ENCODE assay signal across 12 mouse cellular contexts in the genomic region with DNA sequence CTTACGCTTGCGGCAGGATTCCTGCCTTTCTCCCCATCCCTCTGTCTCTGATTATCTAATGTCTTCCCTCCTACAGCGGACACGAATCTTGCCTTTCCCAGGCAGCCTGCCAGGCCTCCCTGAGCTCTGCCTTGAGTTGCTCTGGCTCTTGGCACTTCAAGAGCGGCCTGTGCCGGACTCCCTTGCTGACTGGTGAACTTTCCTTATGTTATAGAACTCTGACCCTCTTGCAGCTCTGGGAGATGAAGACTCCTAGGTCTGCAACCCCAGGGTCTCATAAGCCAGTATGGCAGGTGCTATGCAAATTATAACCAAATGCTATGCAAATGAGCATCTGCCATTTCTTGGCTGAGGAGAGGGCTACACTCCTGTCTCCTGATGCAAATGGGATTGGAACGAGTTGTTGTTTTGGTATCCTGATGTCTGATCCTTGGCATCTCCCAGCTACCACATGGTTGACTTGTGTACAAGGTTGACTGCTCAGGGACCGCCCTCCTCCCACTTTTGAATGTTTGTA. TPM values are rescaled to one million over a fixed set of nuclear protein-coding genes. Genes with fewer than 3 reads are reported as not detected.
DNase-seq lines count a peak whose midpoint lies in the region; ATAC-seq and TF ChIP-seq lines count a peak whose summit lies in the region.
"Had no signal": no experiment of that assay in that cellular context is flagged by ENCODE, and none has a peak within 500 bp of the region (broad histone marks: within the 10 kb centered on the region; RNA-seq: fewer than 3 reads in every experiment).

No protein-coding gene starts in this region.

- no peaks in the 10 kb centered on the region for H3K4me1 ChIP-seq in lung, postnatal 0 days (ENCODE audit: insufficient read depth, low read depth, low read length)

- ATAC-seq in lung, postnatal 0 days: no peak

- H3K27ac ChIP-seq in gastrocnemius, adult 2 months: peak overlapping the region; percentile 32
- peak overlapping the region; percentile 86 for H3K27ac ChIP-seq in layer of hippocampus, adult 2 months
- no peak overlapping the region for H3K27ac ChIP-seq in lung, postnatal 0 days (ENCODE audit: low read length)
- H3K27ac ChIP-seq: liver, embryonic 15.5 days; midbrain, embryonic 12.5 days had no signal

- H3K36me3 ChIP-seq in lung, postnatal 0 days (ENCODE audit: insufficient read depth, low read length): no peaks in the 10 kb centered on the region
- H3K36me3 ChIP-seq: liver, embryonic 15.5 days; midbrain, embryonic 12.5 days had no signal

- no peak for TF ChIP-seq EP300 in lung, postnatal 0 days (IDR thresholded peaks at IDR 0.05)

- DNase-seq in gastrocnemius, adult 2 months: peak; percentile 63
- no peak for DNase-seq in gastrocnemius, postnatal 36 days
- peak; percentile 63 to 80 for DNase-seq in cerebellum, postnatal 25 days
- peak in 1 of 2 experiments; percentile 63 for DNase-seq in layer of hippocampus, adult 2 months (ENCODE audit: low spot score in 2 of 2)
- peak; percentile 85 for DNase-seq in right cerebral cortex, adult 18-20 months
- DNase-seq in kidney, postnatal 25 days: no peak
- no peak for DNase-seq in lung, postnatal 36 days
- no peak for DNase-seq in lung, postnatal 0 days (ENCODE audit: low spot score)
- DNase-seq: kidney, postnatal 14 days had no signal

- no peak overlapping the region for H3K4me3 ChIP-seq in gastrocnemius, adult 2 months
- no peak overlapping the region for H3K4me3 ChIP-seq in layer of hippocampus, adult 2 months
- no peak overlapping the region for H3K4me3 ChIP-seq in lung, postnatal 0 days (ENCODE audit: low read depth, low read length)
- H3K4me3 ChIP-seq: liver, embryonic 15.5 days; midbrain, embryonic 12.5 days had no signal

- no peak overlapping the region for H3K4me2 ChIP-seq in lung, postnatal 0 days (replicated peaks; ENCODE audit: low read depth, low read length)
- H3K4me2 ChIP-seq: heart, embryonic 11.5 days; liver, embryonic 15.5 days; midbrain, embryonic 12.5 days had no signal

- TF ChIP-seq CTCF in gastrocnemius, adult 2 months (IDR thresholded peaks at IDR 0.05): no peak
- no peak for TF ChIP-seq CTCF in layer of hippocampus, adult 2 months (conservative IDR thresholded peaks at IDR 0.05)
- no peak for TF ChIP-seq CTCF in lung, postnatal 0 days (IDR thresholded peaks at IDR 0.05)

- intact Hi-C loops in gastrocnemius, adult 2 months (cut with DNase I): no loop called here
- intact Hi-C loops in gastrocnemius, postnatal 36 days (cut with DNase I): no loop called here

- no peak overlapping the region for H3K9ac ChIP-seq in lung, postnatal 0 days (replicated peaks; ENCODE audit: low read depth)
- H3K9ac ChIP-seq: liver, embryonic 15.5 days; midbrain, embryonic 12.5 days had no signal

- H3K27me3 ChIP-seq in lung, postnatal 0 days (replicated peaks; ENCODE audit: insufficient read depth, low read length): 0 out of 2 replicates have a peak, but pooled peaks cover 8% of the 10 kb centered on the region

- WGBS in lung, postnatal 0 days: 72% methylated on average over 8 of the region's 8 CpGs

- no peaks in the 10 kb centered on the region for H3K9me3 ChIP-seq in lung, postnatal 0 days (ENCODE audit: low read length)
- H3K9me3 ChIP-seq: liver, embryonic 15.5 days; midbrain, embryonic 12.5 days had no signal

RNA-seq across cellular contexts. Expression of gene Kcnj11, which starts 2.6 kb away (rescaled TPM):
- total RNA-seq in gastrocnemius, adult 2 months (2021): 100 to 1,000 TPM; 109 to 121 TPM
- 10 to 100 TPM; 93.5 to 99.5 TPM for total RNA-seq in gastrocnemius, postnatal 36 days (2021)
- total RNA-seq in layer of hippocampus, adult 2 months (2021): 10 to 100 TPM; 34.2 to 37.4 TPM
- 0.44 and 0.45 TPM in 2 replicates for polyA plus RNA-seq in lung, postnatal 0 days (2015; fragmentation: Nextera tagmentation; extraction: Ambion mirVana)

Comparison
In these comparisons a context has a peak if more than half of its experiments do, and no peak if none do; other contexts are left out.
1. DNase-seq: peak in gastrocnemius, adult 2 months (single experiment), cerebellum, postnatal 25 days (2 of 2) and right cerebral cortex, adult 18-20 months (single experiment); none in gastrocnemius, postnatal 36 days (0 of 2), kidney, postnatal 25 days (0 of 2), lung, postnatal 36 days (single experiment) and lung, postnatal 0 days (single experiment).